Comparison of ENCODE assay signal across 7 mouse cellular contexts in genomic region chr8:79162533-79163308, GRCm38 (mm10).
DNase-seq lines count a peak whose midpoint lies in the region; ATAC-seq and TF ChIP-seq lines count a peak whose summit lies in the region.

No protein-coding gene starts in this region.

- no peak overlapping the region for H3K9ac ChIP-seq in heart, embryonic 15.5 days
- H3K9ac ChIP-seq in stomach, embryonic 14.5 days (replicated peaks; ENCODE audit: low read depth, low read length): no peak overlapping the region

- DNase-seq in adipocyte (ENCODE audit: low spot score): peak; percentile 71
- peak; percentile 89 for DNase-seq in fibroblast of lung, adult 2 months (ENCODE audit: low read depth)
- peak; percentile 95 for DNase-seq in kidney, postnatal 25 days
- peak; percentile 66 for DNase-seq in lung, postnatal 10 days

- no peak for TF ChIP-seq CTCF in C2C12 (IDR thresholded peaks at IDR 0.05; ENCODE audit: control insufficient read depth, insufficient read depth, insufficient read length)

- no peaks in the 10 kb centered on the region for H3K9me3 ChIP-seq in heart, embryonic 15.5 days (replicated peaks)
- H3K9me3 ChIP-seq in stomach, embryonic 14.5 days (ENCODE audit: control insufficient read depth, low read depth, low read length): no peaks in the 10 kb centered on the region

- no peak overlapping the region for H3K4me3 ChIP-seq in C2C12 (ENCODE audit: insufficient read depth, poor library complexity, severe bottlenecking)
- H3K4me3 ChIP-seq in heart, embryonic 15.5 days: no peak overlapping the region
- no peak overlapping the region for H3K4me3 ChIP-seq in stomach, embryonic 14.5 days (ENCODE audit: low read depth, low read length)

- H3K27me3 ChIP-seq in C2C12 (ENCODE audit: control insufficient read depth, insufficient read depth, insufficient read length): no peaks in the 10 kb centered on the region
- no peaks in the 10 kb centered on the region for H3K27me3 ChIP-seq in heart, embryonic 15.5 days
- no peaks in the 10 kb centered on the region for H3K27me3 ChIP-seq in stomach, embryonic 14.5 days (ENCODE audit: control insufficient read depth, insufficient read depth, low read length)

- WGBS in heart, embryonic 15.5 days: 20% methylated on average over 10 of the region's 10 CpGs
- 38% methylated on average over 10 of the region's 10 CpGs for WGBS in stomach, embryonic 14.5 days

- peaks cover 10% of the 10 kb centered on the region for H3K36me3 ChIP-seq in C2C12 (ENCODE audit: control insufficient read depth, insufficient read depth)
- H3K36me3 ChIP-seq in heart, embryonic 15.5 days: no peaks in the 10 kb centered on the region
- no peaks in the 10 kb centered on the region for H3K36me3 ChIP-seq in stomach, embryonic 14.5 days (ENCODE audit: control insufficient read depth, insufficient read depth, low read length)

- peak; percentile 78 for ATAC-seq in heart, embryonic 15.5 days (replicated peaks; ENCODE audit: insufficient number of reproducible peaks, insufficient read depth, low FRiP score, low read depth)
- peak; percentile 72 for ATAC-seq in stomach, embryonic 14.5 days (ENCODE audit: insufficient number of reproducible peaks, insufficient read depth, low FRiP score, low read depth)

- H3K79me3 ChIP-seq in C2C12 (ENCODE audit: low read depth): no peaks in the 10 kb centered on the region

- no peak overlapping the region for H3ac ChIP-seq in C2C12 (ENCODE audit: control insufficient read depth, insufficient read length, low read depth)

- H3K4me2 ChIP-seq in heart, embryonic 15.5 days: no peak overlapping the region
- H3K4me2 ChIP-seq in stomach, embryonic 14.5 days (replicated peaks; ENCODE audit: low read depth, low read length): no peak overlapping the region

- H3K27ac ChIP-seq in heart, embryonic 15.5 days: peak overlapping the region; percentile 74
- H3K27ac ChIP-seq in stomach, embryonic 14.5 days (ENCODE audit: low read length): no peak overlapping the region

- no peaks in the 10 kb centered on the region for H3K79me2 ChIP-seq in C2C12 (ENCODE audit: control insufficient read depth, insufficient read depth)

- H3K4me1 ChIP-seq in heart, embryonic 15.5 days (replicated peaks): peaks cover 23% of the 10 kb centered on the region
- H3K4me1 ChIP-seq in stomach, embryonic 14.5 days (ENCODE audit: control insufficient read depth, insufficient read depth, low read length): peaks cover 14% of the 10 kb centered on the region; the same call in 1 of the 2 replicates

TF ChIP-seq in C2C12, 6 proteins besides CTCF, POLR2A, EP300 and RAD21:
- TF ChIP-seq USF1 (IDR thresholded peaks at IDR 0.05; ENCODE audit: low read depth) (peak; percentile 71), CEBPB (IDR thresholded peaks at IDR 0.05; ENCODE audit: low read depth) (no peak)
